Mouse (Mus musculus): ENCODE results near the gene Lrrfip2. TPM values are rescaled to one million over a fixed set of nuclear protein-coding genes. Genes with fewer than 3 reads are reported as not detected.

The Lrrfip2 gene
- polyA plus RNA-seq, 1 experiment from 2014 or later: 50.7 TPM

DNA sequence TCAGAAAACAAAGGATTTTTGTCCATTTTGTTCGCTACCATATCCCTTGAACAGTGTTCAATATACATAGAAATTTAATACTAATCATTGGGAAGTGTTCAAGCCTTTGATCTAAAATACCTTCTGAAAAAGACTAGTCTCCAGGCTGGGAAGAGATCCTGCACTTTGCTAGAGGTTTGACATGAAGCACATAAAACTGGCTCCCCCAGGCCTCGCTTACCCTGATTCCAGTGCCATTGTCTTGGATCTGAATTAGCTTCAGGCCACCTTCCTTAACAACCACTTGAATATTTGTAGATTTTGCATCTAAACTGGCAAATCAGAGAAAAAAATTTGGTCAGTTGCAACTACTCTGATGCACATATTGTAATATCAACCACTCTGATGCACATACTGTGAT is 150.6 kb downstream of the Lrrfip2 start:
- Histone ChIP-seq H3K4me2 (ENCODE audit: low read length) (no peak overlapping the region), H3K36me3 (ENCODE audit: control insufficient read depth, insufficient read depth, low read length) (peaks cover 29% of the 10 kb centered on the region), H3K27me3 (ENCODE audit: control insufficient read depth, insufficient read depth, low read length) (no peaks in the 10 kb centered on the region), H3K9ac (replicated peaks; ENCODE audit: low read length) (no peak overlapping the region), H3K27ac (replicated peaks; ENCODE audit: low read depth, low read length) (no peak overlapping the region), H3K9me3 (ENCODE audit: control insufficient read depth, low read length) (no peaks in the 10 kb centered on the region), H3K4me3 (replicated peaks; ENCODE audit: low read depth, low read length) (no peak overlapping the region), H3K4me1 (ENCODE audit: control insufficient read depth, insufficient read depth, low read length) (peaks cover 11% of the 10 kb centered on the region)
- no peak for DNase-seq
- WGBS: 95% methylated on average over 2 of the region's 2 CpGs
- ATAC-seq (ENCODE audit: low FRiP score, low TSS enrichment): no peak

DNA sequence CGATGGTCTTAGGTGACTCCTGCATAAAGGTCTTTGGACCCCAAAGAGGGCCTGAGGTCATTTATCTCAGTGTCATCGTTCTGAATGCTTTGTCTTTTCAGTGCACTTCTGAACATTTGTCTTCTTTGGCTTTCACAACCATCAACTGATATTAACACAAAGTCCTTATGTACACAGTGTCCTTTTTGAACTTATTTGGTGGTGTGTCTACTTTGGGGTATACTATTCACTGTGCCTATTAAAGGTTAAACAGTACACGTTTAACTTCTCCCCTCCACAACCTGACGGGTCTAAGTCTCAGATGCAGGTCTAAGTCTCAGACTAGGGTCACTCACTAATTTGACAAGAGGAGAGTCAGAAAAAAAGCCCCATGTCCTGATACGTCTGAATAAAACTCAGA is 153.2 kb downstream of the Lrrfip2 start:
- Histone ChIP-seq H3K36me3 (ENCODE audit: control insufficient read depth, insufficient read depth, low read length) (peaks cover 24% of the 10 kb centered on the region; the same call in 1 of the 2 replicates), H3K4me2 (ENCODE audit: low read length) (peak overlapping the region; percentile 67), H3K27ac (replicated peaks; ENCODE audit: low read depth, low read length) (peak overlapping the region; percentile 93), H3K4me1 (ENCODE audit: control insufficient read depth, insufficient read depth, low read length) (peaks cover 37% of the 10 kb centered on the region), H3K27me3 (ENCODE audit: control insufficient read depth, insufficient read depth, low read length) (no peaks in the 10 kb centered on the region), H3K9ac (replicated peaks; ENCODE audit: low read length) (peak overlapping the region; percentile 72), H3K9me3 (ENCODE audit: control insufficient read depth, low read length) (no peaks in the 10 kb centered on the region), H3K4me3 (replicated peaks; ENCODE audit: low read depth, low read length) (peak overlapping the region; percentile 92)
- 12% methylated on average over 5 of the region's 5 CpGs for WGBS
- no peak for DNase-seq
- no peak for ATAC-seq (ENCODE audit: low FRiP score, low TSS enrichment)

DNA sequence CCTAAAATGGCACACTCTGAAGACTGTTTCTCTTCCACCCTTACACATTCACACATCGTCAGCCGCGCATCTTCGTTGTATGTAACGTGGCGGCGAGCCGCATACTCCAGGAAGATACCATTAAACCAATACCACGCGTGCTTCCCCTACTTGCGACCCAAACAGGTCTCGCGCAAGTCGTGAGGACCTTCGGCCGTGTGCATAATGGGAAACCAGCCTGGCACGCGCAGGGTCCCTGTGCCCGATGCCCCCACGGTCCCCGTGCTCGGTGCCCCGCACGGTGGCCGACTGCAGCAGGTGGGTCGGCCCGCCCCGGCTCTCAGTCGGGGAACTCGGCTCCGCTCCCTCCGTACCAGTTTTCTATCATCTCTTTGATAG is 153.7 kb downstream of the Lrrfip2 start:
- peak overlapping the region; percentile 93 for H3K27ac ChIP-seq (replicated peaks; ENCODE audit: low read depth, low read length)
- no peaks in the 10 kb centered on the region for H3K27me3 ChIP-seq (ENCODE audit: control insufficient read depth, insufficient read depth, low read length)
- H3K4me2 ChIP-seq (ENCODE audit: low read length): peak overlapping the region; percentile 67
- peaks cover 41% of the 10 kb centered on the region for H3K4me1 ChIP-seq (ENCODE audit: control insufficient read depth, insufficient read depth, low read length)
- H3K36me3 ChIP-seq (ENCODE audit: control insufficient read depth, insufficient read depth, low read length): peaks cover 27% of the 10 kb centered on the region; the same call in 1 of the 2 replicates
- H3K4me3 ChIP-seq (replicated peaks; ENCODE audit: low read depth, low read length): peak overlapping the region; percentile 92
- ATAC-seq (ENCODE audit: low FRiP score, low TSS enrichment) (peak; percentile 76), DNase-seq (peak; percentile 84)
- peak overlapping the region; percentile 72 for H3K9ac ChIP-seq (replicated peaks; ENCODE audit: low read length)
- H3K9me3 ChIP-seq (ENCODE audit: control insufficient read depth, low read length): no peaks in the 10 kb centered on the region
- whole genome bisulfite sequencing: under 1% methylated on average over 32 of the region's 32 CpGs

DNA sequence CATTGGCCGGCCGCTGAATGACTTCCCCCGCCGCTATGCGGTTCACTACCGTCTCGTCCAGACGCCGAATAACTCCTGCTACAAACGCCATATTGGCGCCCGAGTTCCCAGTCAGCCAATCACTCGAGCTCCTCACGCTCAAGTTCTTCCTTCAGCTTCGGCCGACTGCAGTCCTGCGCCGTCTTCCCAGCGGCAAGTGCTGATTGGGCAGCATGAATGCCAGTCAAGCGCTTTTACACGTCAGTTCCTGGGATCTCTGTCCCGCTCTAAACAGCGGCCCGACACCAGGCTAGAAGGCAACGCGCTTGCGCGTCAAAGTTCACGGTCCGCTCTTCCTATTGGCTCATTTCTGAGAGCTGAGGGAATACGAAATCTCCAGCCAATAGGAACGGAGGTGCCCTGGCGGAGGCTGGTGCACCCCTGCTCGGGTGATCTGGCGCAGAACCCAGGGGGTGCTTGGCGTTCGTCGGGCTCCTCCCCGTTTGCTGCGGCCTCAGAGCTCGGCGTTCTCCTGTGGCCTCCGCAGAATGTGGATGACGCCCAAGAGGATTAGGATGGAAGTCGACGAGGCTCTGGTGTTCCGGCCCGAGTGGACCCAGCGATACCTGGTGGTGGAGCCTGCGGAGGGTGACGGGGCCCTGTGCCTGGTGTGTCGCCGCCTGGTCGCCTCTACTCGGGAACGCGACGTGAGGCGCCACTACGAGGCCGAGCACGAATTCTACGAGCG is 154.2 kb downstream of the Lrrfip2 start, which contains the start of the genes Mlh1 and Epm2aip1:
Gene Mlh1, minus strand, starts transcription at position 358 of the 727 bp plus-strand sequence.
Gene Epm2aip1, plus strand, starts transcription at position 496 of the 727 bp plus-strand sequence.
- ATAC-seq (ENCODE audit: low FRiP score, low TSS enrichment): peak; percentile 99
- peaks cover 47% of the 10 kb centered on the region for H3K4me1 ChIP-seq (ENCODE audit: control insufficient read depth, insufficient read depth, low read length)

DNA sequence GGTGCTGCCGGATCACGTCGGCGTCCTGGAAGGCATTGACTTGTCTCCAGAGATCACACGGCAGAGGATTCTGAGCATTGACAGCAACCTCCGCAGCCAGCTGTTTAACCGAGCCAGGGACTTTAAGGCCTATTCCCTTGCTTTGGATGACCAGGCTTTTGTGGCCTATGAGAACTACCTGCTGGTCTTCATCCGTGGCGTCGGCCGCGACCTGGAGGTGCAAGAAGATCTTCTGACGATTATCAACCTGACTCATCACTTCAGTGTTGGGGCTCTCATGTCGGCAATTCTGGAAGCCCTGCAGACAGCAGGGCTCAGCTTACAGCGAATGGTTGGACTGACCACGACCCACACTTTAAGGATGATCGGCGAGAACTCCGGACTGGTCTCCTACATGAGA is 155.0 kb downstream of the Lrrfip2 start:
- DNase-seq: no peak
- peaks cover 52% of the 10 kb centered on the region for H3K4me1 ChIP-seq (ENCODE audit: control insufficient read depth, insufficient read depth, low read length)
- peaks cover 27% of the 10 kb centered on the region; the same call in 1 of the 2 replicates for H3K36me3 ChIP-seq (ENCODE audit: control insufficient read depth, insufficient read depth, low read length)
- peak overlapping the region; percentile 93 for H3K9ac ChIP-seq (replicated peaks; ENCODE audit: low read length)
- no peaks in the 10 kb centered on the region for H3K27me3 ChIP-seq (ENCODE audit: control insufficient read depth, insufficient read depth, low read length)
- H3K4me3 ChIP-seq (replicated peaks; ENCODE audit: low read depth, low read length): peak overlapping the region; percentile 92
- peak overlapping the region; percentile 96 for H3K27ac ChIP-seq (replicated peaks; ENCODE audit: low read depth, low read length)
- 8% methylated on average over 19 of the region's 19 CpGs for WGBS
- ATAC-seq (ENCODE audit: low FRiP score, low TSS enrichment): no peak
- no peaks in the 10 kb centered on the region for H3K9me3 ChIP-seq (ENCODE audit: control insufficient read depth, low read length)
- peak overlapping the region; percentile 96 for H3K4me2 ChIP-seq (ENCODE audit: low read length)

More for the DNA sequence above, 154.2 kb downstream of the Lrrfip2 start, which contains the start of the genes Mlh1 and Epm2aip1:
- DNase-seq: peak; percentile 100
- under 1% methylated on average over 64 of the region's 64 CpGs for WGBS
- no peaks in the 10 kb centered on the region for H3K27me3 ChIP-seq (ENCODE audit: control insufficient read depth, insufficient read depth, low read length)
- H3K9ac ChIP-seq (replicated peaks; ENCODE audit: low read length): peak within 1 kb of the TSS; percentile 93
- H3K9me3 ChIP-seq (ENCODE audit: control insufficient read depth, low read length): no peaks in the 10 kb centered on the region
- peaks cover 27% of the 10 kb centered on the region; the same call in 1 of the 2 replicates for H3K36me3 ChIP-seq (ENCODE audit: control insufficient read depth, insufficient read depth, low read length)
- H3K4me2 ChIP-seq (ENCODE audit: low read length): peak within 1 kb of the TSS; percentile 96
- peak within 1 kb of the TSS; percentile 92 for H3K4me3 ChIP-seq (replicated peaks; ENCODE audit: low read depth, low read length)
- H3K27ac ChIP-seq (replicated peaks; ENCODE audit: low read depth, low read length): peak within 1 kb of the TSS; percentile 96

DNA sequence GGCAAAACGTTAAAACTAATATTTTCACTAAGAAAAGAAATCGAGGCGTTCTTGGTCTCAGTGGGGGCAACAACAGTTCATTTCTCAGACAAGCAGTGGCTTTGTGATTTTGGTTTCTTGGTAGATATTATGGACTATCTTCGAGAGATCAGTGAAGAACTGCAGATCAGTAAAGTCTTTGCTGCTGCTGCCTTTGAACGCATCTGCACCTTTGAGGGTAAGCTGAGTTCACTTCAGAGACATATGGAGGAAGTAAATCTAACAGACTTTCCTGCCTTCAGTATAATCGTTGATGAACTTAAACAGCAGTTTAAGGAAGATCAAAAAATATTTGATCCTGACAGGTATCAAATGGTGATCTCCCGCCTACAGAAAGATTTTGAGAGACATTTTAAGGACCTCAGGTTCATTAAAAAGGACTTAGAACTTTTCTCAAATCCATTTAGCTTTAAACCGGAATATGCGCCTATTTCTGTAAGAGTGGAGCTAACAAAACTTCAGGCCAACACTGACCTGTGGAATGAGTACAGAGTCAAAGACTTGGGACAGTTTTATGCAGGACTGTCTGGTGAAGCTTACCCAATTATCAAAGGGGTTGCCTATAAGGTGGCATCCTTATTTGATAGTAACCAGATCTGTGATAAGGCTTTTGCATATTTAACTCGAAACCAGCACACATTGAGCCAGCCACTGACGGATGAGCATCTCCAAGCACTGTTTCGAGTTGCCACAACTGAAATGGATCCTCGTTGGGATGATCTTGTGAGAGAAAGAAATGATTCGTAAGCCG is 155.8 kb downstream of the Lrrfip2 start:
- H3K9me3 ChIP-seq (ENCODE audit: control insufficient read depth, low read length): no peaks in the 10 kb centered on the region
- ATAC-seq (ENCODE audit: low FRiP score, low TSS enrichment): no peak
- peak overlapping the region; percentile 96 for H3K4me2 ChIP-seq (ENCODE audit: low read length)
- no peak overlapping the region for H3K27ac ChIP-seq (replicated peaks; ENCODE audit: low read depth, low read length)
- H3K36me3 ChIP-seq (ENCODE audit: control insufficient read depth, insufficient read depth, low read length): peaks cover 31% of the 10 kb centered on the region
- peaks cover 52% of the 10 kb centered on the region for H3K4me1 ChIP-seq (ENCODE audit: control insufficient read depth, insufficient read depth, low read length)
- H3K9ac ChIP-seq (replicated peaks; ENCODE audit: low read length): peak overlapping the region; percentile 93
- H3K4me3 ChIP-seq (replicated peaks; ENCODE audit: low read depth, low read length): peak overlapping the region; percentile 92
- WGBS: 80% methylated on average over 15 of the region's 15 CpGs
- H3K27me3 ChIP-seq (ENCODE audit: control insufficient read depth, insufficient read depth, low read length): no peaks in the 10 kb centered on the region
- no peak for DNase-seq

DNA sequence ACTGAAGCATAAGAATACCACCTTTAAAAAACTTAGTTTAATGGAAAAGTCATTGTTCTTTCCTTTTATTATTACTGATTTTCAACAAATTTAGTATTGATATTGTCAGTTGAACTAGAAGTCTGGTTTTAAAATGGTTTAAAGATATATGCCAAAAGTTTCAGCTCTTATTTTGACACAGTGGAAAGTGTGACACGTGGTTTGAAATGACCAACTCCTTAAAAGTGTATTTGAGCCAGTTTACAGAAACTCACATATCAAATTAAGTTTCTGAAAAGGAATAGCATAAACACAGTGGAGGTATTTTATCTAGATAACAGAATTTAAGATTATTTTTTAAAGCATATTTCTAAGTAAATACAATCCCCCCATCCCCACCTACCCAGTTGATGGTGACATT is 156.6 kb downstream of the Lrrfip2 start:
- Histone ChIP-seq H3K4me1 (ENCODE audit: control insufficient read depth, insufficient read depth, low read length) (peaks cover 52% of the 10 kb centered on the region), H3K4me2 (ENCODE audit: low read length) (peak overlapping the region; percentile 96), H3K9me3 (ENCODE audit: control insufficient read depth, low read length) (no peaks in the 10 kb centered on the region), H3K27ac (replicated peaks; ENCODE audit: low read depth, low read length) (no peak overlapping the region), H3K9ac (replicated peaks; ENCODE audit: low read length) (0 out of 2 replicates have a peak overlapping the region, but pooled peaks have one; percentile 12), H3K4me3 (replicated peaks; ENCODE audit: low read depth, low read length) (peak overlapping the region; percentile 92; the same call in 1 of the 2 replicates), H3K27me3 (ENCODE audit: control insufficient read depth, insufficient read depth, low read length) (no peaks in the 10 kb centered on the region), H3K36me3 (ENCODE audit: control insufficient read depth, insufficient read depth, low read length) (peaks cover 38% of the 10 kb centered on the region)
- DNase-seq: no peak
- no peak for ATAC-seq (ENCODE audit: low FRiP score, low TSS enrichment)
- 85% methylated on average over 1 of the region's 1 CpGs for WGBS

DNA sequence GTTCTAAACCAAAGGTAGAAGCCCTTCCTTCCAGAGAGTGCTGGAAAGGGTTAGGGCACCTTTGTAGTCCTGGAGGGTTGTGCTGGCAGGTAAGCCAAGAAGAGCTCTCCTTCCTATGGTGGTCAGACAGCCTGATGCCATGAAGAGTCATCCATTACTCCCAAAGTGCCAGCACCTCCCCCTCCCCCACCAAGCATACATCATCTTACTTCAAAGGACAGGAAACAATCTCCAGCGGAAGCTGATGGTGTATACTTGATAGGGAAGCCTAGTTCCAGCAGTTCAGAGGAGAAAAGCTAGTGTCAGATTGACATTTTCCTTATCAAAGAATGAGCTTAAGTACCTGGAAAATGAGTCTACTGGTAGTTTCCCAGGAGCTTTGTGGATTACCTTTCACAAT is 157.8 kb downstream of the Lrrfip2 start:
- Histone ChIP-seq H3K4me2 (ENCODE audit: low read length) (peak overlapping the region; percentile 96), H3K27ac (replicated peaks; ENCODE audit: low read depth, low read length) (no peak overlapping the region), H3K9ac (replicated peaks; ENCODE audit: low read length) (no peak overlapping the region; the same call in 1 of the 2 replicates), H3K4me3 (replicated peaks; ENCODE audit: low read depth, low read length) (no peak overlapping the region; the same call in 1 of the 2 replicates), H3K36me3 (ENCODE audit: control insufficient read depth, insufficient read depth, low read length) (peaks cover 47% of the 10 kb centered on the region), H3K4me1 (ENCODE audit: control insufficient read depth, insufficient read depth, low read length) (peaks cover 51% of the 10 kb centered on the region), H3K27me3 (ENCODE audit: control insufficient read depth, insufficient read depth, low read length) (no peaks in the 10 kb centered on the region), H3K9me3 (ENCODE audit: control insufficient read depth, low read length) (no peaks in the 10 kb centered on the region)
- no peak for ATAC-seq (ENCODE audit: low FRiP score, low TSS enrichment)
- DNase-seq: peak; percentile 13
- 42% methylated on average over 1 of the region's 1 CpGs for WGBS

Measured in midbrain, embryonic 14.5 days (tissue).